Mouse (Mus musculus) CD4-positive, CD25-positive, alpha-beta regulatory T cell, adult 4 months (primary cell): ENCODE results near the gene Tma7. TPM values are rescaled to one million over a fixed set of nuclear protein-coding genes. Genes with fewer than 3 reads are reported as not detected.

ENCODE experiments used
- ATAC-seq: one replicate; pipeline ENCODE4 v1.8.0; 2017
- polyA plus RNA-seq, 2 experiments: library from polyadenylated mRNA; unstranded; fragments of 100-300 nt; shearing (Covaris generic); gene quantifications; one replicate each; pipeline ENCODE4 v1.2.1; 2017

The Tma7 gene
- 100 to 1,000 TPM; 679 to 933 TPM for polyA plus RNA-seq

DNA sequence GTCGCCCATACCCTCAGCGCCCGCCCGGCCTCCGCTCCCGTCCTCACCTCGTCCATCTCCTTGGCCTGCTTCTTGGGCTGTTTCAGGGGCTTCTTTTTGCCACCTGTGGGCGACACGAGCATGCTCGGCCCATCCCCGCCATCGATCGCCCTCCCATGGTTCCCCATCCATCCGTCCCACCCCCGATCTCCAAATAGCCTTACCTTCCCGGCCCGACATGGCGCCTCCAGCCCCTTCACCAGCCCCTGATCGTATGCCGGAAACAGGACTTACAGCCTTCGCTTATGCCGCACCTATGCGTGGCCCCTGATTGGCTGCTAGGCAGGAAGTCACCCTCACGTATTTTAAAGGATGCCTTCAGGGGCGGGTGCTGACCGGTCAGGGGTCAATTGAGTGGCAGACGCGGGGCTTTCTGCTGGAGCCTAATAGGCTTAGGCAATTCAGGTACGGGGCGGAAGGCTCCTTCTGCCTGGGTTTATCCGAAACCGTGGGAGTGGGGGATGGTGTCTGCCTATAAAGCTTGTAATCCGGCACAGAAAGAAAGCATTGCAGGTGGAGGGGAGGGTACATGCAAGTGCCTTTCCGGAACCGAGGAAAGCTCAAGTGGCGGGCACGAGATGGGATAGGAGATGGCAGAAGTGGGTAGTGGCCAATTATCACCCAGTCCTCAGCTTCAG, at the start of gene Tma7, which contains the start of gene Ccdc51:
TSS of gene Tma7 (minus strand) at position 464 of the 677 bp plus-strand sequence.
TSS of gene Ccdc51 (plus strand) at position 370 of the 677 bp plus-strand sequence.
- peak; percentile 99 for ATAC-seq

DNA sequence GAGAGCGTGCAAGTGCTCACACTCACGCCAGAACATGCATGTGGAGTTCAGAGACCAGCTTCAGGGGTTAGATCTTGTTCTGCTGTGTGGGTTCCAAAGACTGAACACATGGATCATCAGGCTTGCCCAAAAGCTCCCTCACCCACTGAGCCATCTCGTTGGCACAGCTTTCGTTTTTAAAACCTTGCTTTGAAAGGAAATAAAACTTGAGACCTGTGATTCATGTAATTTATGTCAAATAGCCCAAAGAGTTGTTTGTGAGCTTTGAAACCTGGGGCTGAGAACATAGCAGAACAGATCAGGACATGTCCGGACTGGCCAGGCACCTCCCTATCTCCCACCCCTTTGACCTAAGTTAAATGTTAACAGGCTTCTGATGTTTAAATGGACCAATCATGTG, 47.7 kb upstream of the Tma7 start:
- ATAC-seq = no peak

DNA sequence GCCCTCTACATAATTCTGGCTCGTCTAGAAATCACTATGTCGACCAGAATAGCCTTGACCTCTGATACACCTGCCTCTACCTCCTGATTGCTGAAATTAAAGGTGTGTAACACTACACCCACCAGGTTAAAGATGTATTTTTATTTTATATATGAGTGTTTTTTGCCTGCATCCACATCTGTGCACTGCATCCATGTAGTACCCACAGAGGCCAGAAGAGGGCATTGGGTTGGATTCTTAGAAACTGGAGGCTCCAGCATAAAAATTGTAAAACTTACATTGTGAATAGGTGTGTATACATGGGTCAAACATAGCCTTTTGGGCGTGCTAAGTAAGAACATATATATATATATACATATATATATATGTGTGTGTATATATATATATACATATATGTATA, 45.8 kb upstream of the Tma7 start:
- no peak for ATAC-seq

DNA sequence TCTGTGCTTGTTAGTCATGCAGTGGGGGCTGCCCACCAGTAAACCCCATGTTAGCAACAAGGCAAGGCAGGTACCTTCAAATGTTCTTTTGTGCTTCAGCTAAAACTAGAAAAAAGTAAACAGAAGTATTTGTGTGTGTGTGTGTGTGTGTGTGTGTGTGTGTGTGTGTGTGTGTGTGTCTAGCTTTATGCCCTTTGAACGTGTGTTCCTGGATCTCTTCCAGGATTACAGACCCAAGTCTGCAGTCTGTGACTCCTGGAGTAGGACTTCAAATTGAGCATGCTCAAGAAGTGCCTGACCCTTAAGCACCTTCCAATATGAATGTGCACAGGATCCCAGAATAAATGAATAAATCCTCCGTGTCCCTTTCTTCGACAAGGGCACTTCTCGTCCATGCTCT, 44.7 kb upstream of the Tma7 start:
- ATAC-seq = no peak

DNA sequence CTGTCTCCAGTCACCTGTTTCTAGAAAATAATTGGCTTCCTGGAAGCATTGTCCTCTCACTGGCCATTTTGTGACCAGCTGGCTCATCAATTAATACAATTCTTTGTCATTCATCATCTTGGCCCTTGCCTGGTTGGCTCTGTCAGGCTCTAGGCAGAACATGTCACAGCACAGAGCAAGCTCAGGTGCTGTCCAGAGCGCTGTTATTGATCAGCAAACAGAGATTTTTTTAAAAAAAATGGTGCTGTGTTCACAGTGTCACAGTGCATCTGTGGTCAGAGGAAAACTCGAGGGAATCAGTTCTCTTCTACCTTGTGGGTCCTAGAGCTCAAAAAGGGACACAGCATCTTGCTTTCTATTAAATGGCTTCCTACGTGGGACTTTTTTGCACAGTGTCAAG, 43.1 kb upstream of the Tma7 start:
- no peak for ATAC-seq

DNA sequence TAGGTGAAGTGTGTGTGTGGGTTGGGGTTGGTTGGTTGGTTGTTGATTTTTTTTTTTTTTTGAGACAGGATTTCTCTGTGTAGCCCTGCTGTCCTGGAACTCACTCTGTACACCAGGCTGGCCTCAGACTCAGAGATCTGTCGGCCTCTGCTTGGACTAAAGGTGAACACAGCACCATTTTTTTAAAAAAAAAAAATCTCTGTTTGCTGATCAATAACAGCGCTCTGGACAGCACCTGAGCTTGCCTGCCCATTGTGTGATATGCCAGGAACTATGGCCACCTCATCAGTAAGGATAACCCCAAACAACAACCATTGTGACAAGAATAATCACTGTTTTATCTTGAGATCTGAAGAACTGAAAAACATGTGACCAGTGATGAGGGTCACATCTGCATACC, 42.7 kb upstream of the Tma7 start:
- no peak for ATAC-seq

DNA sequence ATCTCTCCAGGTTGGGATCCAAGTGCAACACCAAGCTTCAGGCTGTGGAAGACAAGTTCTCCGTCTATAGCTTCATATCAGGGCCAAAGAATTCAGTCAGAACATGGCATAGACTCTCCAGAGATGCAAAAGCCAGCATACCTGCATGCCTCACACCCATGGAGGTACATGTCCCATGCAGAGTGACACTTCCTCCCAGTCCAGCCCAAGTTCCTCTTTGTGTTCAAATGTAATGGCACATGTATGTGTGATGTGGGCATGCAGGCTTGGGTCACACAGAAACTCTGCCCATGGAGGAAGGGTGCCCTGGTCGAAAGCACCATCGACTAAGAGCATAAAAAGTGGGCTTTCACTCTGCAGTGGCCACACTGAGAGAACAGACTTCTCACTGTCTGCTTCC, 41.8 kb upstream of the Tma7 start:
- no peak for ATAC-seq

DNA sequence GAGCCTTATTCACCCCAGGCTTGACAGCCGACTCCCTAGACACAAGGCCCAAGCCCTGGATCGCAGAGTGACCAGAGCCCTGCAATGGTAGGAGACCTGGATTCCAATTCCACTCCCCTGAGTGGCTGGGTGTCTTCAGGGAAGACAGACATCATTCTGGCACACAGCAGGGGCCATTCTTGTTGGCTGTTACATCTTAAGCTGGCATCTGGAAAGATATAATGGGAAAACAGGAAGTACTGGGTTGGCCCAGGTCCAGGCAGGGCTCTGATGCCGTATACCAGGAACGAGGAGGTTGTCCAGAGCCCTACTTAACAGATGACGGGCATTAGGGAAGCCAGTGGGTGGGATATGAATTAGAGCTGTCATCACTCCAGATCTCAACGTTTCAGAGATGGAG, 40.9 kb upstream of the Tma7 start:
- no peak for ATAC-seq

DNA sequence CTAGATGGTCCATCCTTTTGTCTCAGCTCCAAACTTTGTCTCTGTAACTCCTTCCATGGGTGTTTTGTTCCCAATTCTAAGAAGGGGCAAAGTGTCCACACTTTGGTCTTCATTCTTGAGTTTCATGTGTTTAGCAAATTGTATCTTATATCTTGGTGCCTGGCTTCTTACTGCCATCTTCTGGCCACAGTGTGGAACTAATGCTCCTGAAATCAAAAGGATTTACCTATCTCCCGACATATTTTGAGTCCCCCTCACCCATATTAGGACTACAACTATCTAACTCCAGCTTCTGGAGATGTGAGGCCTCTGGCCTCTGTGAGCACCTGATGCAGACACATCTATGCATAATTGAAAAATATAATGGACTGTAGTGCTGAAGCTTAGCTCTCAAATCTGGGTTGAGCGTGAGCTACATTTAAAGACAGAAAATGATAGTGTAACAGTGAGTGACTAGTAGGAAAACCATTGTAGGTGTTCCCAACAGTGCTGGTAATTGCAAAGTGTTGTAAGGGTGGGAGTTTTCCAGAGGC, 40.2 kb upstream of the Tma7 start:
- ATAC-seq = peak; percentile 56

DNA sequence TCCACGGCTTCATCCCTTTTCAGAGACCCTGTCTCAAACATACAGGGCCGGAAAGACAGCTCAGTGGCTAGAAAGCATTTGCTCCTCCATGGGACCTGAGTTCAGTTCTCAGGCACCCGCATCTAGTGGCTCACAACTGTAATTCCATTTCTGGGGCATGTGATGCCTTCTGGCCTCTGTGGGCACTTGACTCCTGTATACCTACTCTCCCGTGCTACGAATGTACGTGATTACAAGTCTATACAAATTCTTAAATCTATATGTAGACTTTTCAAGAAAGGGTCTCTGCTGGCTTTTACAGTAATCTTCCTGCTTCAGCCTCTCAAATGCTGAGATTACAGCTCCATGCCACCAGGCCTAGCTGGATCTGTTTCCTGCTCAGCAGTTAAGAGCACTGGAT, 38.6 kb upstream of the Tma7 start:
- ATAC-seq = no peak

DNA sequence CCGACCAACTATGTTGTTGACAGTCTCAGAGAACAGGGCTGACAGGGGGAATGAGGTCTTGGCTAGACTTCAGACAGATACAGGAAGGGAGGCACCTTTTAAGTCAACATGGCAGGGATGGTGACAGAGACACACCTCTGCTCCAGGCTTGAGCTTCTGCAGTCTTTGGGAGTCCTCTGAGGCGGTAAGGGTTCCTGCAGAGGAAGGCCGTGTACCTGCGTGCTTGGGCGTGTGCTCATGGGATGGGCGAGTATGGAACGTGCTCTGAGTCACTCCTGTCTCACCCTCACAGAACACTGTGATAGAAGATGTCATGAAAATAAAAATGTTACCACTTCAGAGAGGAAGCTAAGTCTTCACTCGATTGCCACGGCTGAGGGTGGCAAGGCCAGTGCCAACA, 37.2 kb upstream of the Tma7 start:
- no peak for ATAC-seq

DNA sequence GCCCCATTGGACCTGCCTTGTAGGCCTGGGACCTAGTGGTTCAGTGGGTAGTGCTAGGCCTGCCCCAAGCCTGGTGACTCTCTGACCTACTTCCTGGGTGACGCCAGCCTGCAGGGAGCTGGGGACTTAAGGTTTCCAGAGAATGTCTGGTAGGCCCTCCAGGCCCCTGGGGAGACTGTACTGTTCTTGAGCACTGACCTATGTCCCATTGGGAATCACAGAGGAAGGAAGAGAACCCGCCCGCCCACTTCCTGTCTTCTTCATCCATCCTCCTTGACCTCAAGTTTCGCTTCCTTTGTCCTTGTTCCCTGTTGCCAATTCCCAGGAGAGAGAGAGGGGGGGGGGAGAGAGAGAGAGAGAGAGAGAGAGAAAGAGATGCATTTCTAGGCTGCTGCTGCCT, 35.7 kb upstream of the Tma7 start:
- ATAC-seq = no peak

DNA sequence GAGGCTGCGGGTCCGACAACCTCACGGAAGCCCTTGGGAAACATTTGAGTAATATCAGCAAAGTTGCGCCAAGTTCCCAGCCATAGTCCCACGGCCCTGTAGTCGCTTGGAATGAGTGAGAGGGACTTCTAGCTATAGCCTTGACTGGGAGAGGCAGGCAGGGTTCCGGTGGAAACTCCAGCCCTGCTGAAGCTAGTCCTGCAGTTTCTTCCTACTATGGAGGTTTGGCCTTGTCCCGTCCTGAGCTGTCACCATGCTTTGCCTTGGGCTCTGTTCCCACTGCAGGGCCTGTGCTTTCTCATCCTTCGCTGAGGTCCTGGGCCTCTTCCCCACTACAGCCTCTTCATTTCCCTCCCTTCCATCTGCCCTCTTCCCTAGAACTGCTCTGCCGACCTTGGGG, 33.8 kb upstream of the Tma7 start:
- ATAC-seq = no peak

DNA sequence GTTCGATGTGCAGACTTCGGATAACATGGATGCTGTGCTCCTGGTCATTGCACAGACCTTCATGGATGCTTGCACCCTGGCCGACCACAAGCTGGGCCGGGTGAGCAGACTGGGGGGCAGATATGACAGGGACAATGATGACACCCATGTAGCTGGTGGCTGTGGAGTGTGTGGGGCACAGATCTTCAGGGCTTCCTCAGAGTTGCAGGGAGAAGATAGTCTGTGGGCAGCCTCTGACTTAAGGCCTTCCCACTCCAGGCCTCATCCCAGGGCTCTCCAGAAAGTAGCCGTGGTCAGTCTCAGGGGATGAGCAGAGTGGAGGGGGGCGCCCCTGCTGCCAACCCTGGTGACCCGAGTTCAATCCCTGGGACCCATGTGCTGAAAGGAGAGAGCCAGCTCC, 32.5 kb upstream of the Tma7 start:
- ATAC-seq = no peak

DNA sequence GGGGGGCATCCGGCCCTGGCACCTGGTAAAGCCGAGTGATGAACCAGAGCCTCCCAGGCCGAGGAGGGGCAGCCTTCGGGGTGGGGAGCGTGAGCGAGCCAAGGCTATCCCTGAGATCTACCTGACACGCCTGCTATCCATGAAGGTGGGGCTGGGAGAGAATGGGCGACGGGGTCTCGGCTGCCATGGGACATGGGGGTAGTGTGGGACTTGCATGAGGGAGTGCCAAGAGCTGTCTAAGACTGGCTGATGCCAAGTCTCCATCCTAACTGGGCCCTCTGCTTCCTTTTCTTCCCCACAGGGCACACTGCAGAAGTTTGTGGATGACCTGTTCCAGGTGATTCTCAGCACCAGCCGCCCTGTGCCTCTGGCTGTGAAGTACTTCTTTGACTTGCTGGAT, 31.9 kb upstream of the Tma7 start:
- no peak for ATAC-seq

DNA sequence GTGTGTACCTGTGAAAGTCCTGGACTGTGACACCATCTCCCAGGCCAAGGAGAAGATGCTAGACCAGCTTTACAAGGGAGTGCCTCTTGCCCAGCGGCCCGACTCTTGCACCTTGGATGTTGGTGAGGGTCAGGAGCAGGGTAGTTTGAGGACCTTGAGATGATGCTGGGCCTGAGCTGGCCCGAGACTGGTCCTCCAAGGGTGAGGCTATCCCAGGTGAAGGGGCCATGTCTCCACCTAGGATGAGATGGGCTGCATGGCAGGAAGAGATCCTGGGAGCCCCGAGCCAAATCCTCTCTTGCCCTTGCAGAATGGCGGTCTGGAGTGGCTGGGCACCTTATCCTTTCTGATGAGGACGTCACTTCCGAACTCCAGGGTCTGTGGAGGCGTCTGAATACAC, 30.9 kb upstream of the Tma7 start:
- ATAC-seq = no peak

DNA sequence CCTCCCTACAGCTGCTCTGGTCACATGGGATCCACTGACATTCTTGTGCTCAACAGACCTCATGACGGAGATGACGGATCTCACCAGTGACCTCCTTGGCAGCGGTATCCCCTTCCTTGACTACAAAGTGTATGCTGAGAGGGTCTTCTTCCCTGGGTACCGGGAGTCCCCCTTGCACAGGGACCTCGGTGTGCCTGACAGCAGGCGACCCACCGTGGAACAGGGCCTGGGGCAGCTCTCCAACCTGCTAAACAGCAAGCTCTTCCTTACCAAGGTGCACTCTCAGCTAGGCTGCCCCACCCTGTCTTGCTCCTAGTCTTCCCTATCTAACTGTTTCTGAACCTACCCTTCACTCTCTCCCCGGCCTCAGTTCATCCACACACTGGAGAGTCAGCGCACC, 29.2 kb upstream of the Tma7 start:
- ATAC-seq = no peak

DNA sequence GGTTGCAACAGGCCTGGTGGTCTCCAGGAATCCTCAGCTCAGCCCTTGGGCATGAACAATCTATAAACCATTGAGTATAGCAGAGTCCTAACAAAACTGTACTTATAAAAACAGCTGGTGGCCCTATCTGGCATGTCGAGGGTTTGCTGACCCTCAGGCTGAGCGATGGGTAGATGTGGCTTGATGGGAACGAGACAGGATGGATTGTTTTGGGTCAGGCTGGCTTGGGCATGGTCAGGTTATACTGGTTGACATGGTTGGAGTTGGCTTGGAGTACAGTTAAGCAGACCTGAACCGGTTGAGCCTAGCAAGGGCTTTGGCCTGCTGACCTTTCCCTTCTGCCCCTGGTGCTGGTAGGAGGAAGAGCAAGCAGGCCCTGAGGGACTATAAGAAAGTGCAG, 28.7 kb upstream of the Tma7 start:
- no peak for ATAC-seq

DNA sequence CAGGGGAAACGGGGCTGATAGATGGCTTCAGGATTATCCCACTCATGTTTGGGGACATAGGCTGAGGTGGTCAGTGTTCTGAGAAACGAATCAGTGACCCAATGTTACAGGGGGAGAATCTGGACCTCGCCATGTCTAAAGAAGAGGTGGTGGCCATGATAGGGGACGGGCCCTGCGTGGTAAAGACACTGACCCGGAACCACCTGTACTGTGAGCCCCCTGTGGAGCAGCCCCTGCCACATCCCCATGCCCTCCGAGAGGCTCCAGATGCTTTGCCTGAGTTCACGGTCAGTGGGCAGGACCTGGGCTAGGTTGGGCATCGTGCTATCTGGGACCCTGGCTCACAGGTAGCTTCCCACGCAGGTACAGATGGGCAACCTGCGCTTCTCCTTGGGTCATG, 27.9 kb upstream of the Tma7 start:
- ATAC-seq = no peak

DNA sequence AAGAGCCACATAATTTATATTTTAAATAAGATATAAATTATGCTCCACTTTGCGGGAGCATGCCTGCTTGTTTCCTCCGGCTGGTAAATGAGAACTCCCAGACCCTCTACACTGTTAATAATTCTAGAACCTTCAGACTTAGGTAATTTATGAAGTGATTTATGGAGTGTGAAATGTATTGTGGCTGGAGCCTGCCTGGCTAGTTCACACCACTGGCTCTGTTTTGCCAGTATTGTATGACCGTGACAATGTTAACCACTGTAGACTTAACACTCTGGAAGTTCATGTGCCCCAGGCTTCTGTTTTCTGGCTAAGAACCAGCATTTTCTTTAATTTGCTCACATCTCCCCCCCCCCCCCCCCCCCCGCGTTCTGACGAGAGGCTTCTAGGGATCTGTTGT, 25.0 kb upstream of the Tma7 start:
- no peak for ATAC-seq

DNA sequence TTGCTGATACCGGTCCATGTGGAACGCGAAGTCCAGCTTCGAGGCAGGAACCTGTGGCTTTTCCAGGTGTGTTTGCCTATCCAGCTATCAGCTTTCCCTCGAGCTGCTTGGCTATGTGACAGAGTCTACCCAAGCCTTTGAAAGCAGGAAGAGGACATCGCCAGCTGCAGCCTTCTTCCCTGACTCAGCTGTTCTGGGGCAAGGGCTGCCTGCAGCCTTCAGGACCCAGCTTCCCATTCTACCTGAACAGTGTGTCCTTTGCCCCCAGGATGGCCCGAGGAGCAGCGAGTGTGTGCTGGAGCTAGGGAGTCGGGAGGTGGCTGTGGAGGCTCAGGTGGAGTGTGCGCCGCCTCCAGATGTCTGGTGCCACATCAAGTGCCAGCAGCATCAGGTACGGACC, 23.3 kb upstream of the Tma7 start:
- ATAC-seq = no peak

DNA sequence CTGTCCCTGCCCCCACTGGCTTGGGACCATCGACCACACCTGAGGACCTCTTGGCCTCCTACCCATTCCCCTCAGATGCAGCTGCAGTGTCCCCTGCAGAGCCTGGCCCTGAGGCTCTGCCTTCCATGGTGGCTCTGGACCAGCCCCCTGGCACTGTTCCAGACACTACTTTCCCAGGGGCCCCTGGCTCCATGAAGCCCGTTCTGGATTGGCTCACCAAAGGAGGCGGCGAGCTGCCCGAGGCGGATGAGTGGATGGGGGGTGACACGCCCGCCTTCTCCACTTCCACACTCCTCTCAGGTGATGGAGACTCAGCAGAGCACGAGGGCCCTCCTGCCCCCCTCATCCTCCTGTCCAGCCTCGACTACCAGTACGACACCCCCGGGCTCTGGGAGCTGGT, 22.6 kb upstream of the Tma7 start:
- no peak for ATAC-seq

DNA sequence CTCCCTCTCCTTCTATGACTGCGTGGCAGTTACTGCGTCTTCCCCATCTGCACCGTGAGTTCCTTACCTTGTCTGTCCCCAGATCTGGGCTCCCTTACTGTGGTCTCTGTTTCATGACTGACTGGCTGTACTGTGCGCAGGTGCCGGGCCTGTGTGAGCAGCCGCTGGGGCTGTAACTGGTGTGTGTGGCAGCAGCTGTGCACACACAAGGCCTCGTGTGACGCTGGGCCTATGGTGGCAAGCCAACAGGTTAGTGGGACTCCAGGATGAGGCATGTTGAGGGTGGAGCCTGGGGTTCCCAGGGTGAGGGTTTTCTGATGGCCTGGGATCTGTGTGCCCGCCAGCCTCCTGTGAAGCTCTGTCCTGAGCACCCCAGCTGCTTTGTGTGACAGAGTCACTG, 21.7 kb upstream of the Tma7 start:
- ATAC-seq = no peak

DNA sequence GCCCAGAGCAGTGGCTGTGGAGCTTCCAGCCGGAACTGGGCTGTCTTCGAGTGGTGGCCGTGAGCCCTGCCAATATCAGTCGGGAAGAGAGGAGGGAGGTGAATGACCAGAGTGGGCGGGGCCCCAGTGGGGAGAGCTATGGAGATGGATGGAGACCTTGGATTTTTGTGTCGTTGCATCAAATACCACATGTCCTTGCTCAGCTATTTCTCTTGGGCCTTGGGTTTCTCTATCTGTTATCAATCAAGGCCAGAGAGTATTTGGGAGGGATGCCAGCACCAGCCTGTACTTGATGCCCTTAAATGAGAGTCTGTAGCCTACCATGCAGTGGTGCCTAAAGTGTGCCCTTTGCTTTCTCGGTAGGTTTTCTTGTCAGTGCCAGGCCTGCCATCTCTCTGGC, 20.9 kb upstream of the Tma7 start:
- no peak for ATAC-seq

DNA sequence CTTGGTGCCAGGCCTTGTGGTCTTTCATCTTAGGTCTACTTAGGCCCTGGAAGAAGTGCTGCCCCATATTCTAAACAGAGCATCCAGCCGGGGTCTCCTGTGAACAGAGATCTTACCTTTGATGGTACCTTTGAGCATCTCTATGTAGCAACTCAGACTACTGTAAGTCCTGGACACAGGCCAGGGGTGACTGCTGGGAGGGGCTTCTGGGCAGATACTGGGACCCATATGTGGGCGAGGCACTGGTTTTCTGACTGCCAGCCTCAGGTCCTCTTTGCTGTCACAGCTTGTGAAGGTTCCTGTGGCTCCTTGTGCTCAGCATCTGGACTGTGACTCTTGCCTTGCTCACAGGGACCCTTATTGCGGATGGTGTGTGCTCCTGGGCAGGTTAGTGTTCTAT, 20.2 kb upstream of the Tma7 start:
- no peak for ATAC-seq
